Mouse (Mus musculus): Measurements from ENCODE around the gene Slc2a4.

- TF ChIP-seq CTCF (IDR thresholded peaks at IDR 0.05; ENCODE audit: control insufficient read depth, insufficient read depth, insufficient replicate concordance, low read depth, low read length) (no peak), POLR2A (IDR thresholded peaks at IDR 0.05; ENCODE audit: control insufficient read depth, low read depth, low read length) (no peak)
Measured at GRCm38 (mm10) chr11:69966860-69967517, 19.0 kb upstream of the Slc2a4 start.

All from testis, adult 2 months (tissue).